Mouse (Mus musculus) skeletal muscle tissue, adult 2 months (tissue): ENCODE results near the gene Abcb4.
"Not testable (repeated sequence)": the region's sequence is repeated elsewhere in the genome, so short reads cannot be mapped to it uniquely, and the experiment has no call there.

Source experiments
- DNase-seq: peaks from one replicate; pipeline ENCODE4 v3.0.0-alpha.2; 2012; ENCODE audit warnings: low read depth, low spot score

Gene Abcb4

DNA sequence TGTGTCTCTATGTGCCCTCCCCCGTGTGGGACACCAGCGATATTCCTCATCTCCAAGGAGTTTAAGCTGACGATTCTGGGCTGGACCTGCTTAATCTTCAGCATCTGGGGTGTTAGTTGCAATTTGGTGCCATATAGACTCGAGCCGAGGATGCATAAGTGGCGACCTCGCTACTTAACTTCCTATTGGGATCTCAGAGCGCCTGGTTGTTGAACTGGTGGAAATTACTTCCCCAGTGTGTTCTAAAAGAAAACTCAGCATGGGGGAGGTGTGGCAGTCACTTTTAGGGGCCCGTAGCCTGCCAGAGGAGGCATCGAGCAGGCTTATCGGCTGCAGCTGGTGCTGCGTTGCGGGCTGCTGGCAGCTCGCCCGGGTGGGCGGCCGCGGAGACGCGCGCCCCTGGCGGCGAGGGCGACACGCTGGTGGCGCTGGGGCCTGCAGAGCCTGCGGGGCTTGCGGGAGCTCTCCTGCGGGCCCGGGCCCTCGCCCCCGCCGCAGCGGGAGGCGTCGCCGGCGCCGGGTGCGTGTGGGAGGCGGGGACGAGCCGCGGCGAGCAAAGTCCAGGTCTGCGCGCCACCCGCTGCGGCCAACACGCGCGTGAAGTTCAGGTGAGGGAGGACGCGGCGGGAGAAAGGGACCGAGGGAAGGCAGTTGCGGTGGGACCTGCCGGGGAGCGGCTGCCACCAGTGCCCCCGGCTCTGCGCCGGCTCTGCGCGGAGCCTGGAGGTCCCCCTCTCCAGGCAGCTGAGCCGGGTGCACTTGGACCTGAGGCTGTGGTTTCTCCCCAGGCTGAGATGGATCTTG lies at the start of gene Abcb4:
TSS of gene Abcb4 (plus strand) at position 418 of the 804 bp plus-strand sequence.
- DNase-seq, result peak; percentile 68

DNA sequence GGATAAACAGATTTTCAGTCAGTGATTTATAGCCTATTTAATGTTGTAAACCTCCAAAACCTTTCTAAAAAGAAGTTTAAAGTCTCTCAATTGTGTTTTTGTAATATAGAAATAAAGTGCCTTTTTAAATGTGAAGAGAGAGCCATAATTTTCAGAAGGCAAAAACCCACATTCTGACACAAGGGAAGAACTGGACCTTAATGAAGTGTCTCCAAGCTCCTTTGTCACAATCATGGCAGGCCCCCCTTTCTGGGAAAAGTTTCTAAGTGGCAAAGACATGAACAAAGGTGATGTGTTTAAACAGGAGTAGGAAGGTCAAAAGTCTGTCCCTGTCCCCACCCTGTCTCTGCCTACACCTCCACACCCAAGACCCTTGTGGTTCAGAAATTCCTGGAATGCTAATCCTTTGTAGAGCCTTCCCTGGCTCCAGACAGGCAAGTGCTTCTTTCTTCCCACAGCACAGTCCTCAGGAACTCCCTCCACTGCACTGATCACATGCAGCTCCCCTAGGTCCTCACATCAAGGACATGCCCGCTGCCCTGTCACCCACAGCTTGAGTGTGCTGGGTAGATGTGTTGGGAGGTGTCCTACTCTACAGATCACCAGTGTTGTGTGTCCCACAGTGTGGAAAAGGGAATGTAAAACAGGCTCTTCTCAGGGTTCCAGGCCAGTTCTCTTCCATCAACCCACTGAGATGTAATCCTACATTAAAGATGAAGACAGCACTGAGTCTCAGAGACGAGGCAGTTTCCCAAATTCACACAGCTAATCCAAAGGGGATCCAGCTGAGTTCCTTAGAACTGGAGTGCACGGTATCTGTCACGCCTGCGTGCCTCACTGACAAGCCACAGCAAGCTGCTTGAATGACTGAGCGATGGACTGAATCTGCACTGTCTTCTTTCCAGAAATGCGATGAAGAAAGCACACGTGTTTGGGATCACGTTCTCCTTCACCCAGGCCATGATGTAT lies 44.6 kb upstream of the Abcb4 start:
- DNase-seq, result not testable (repeated sequence)

DNA sequence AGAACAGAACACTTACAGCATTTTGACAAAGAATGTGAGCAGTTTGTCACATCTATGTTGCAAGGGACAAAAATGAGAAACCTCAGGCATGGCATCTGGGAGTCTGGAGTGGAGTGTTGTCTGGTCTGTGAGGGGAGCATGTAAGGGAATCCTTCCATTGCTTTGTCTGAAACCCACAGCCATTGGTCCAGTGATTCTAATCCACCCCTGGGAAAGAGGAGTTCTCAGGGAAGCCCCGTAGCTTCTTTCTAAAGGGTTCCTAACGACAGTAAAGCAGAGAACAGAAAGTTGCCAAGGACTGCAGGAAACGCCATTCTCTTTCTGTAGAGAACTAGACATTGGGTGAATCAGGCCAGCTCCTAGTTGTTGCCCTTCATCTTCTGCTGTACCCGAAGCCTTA lies 42.7 kb upstream of the Abcb4 start:
- no peak for DNase-seq

DNA sequence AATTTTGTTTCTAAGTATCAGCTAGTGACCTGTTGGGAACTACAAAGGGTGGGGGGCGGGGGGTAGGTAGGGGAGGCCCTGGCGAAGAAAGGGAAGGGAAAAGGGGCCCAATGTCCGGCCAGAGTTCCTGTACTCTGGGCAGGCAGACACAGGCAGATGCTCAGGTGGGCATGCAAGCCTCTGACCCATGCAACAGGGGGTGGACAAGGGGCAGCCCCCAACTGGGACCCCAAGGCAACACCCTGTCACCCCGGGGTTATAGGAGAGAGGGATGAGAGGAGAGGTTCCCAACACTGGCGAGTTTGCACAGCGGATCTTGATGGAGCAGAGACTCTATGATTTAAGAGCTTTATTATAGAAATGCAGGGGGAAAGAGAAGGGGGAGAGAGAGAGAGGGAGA lies 36.3 kb upstream of the Abcb4 start:
- DNase-seq, result no peak

DNA sequence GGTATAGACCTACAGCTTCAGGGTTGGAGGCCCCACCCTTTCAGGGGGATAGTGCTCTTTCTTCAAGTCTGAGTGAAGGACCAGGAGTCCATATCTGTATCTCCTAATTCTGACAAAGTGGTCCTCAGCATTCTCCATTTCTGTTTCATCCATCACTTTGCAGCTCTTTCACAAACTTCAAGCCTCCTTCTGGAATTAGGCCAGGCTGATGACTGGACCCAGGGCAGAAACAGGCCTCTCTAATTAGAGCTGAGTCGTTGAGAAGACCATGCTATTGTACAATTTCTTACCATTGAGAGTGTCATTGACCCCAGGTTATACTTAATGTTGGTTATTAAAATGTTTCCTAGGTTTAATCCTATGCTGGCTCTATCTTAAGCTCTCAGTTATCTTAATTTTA lies 31.7 kb upstream of the Abcb4 start:
- DNase-seq, result no peak

DNA sequence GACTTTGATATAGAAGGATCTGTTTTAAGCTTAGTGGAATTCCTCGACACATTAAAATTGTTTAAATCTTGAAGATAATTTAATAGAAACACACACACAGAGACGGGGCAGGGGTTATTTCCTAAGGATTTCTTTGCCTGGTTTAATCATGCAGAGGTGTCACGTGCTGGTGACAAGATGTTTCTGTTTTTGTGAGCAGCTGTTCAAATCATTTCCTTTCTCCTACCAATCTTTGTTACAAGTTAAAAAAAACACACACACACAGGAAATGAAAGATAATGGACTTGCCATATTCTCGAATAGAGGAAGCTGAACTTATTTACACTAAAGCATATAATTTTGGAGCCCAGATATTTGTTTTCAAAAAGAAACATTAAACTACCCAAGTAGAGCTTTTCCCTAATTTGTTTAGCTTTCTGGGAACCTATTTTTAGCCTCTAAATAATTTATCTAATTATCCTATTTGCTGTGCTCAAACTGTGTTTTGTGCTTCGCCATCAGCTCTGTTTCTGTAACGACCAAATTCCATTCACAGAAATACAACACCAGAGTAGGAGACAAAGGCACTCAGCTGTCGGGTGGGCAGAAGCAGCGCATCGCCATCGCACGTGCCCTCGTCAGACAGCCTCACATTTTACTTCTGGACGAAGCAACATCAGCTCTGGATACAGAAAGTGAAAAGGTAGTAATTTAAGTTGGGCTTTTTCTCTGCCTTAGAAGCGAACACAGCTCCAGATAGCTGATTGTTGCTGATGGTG lies 29.8 kb upstream of the Abcb4 start:
- peak; percentile 32 for DNase-seq

DNA sequence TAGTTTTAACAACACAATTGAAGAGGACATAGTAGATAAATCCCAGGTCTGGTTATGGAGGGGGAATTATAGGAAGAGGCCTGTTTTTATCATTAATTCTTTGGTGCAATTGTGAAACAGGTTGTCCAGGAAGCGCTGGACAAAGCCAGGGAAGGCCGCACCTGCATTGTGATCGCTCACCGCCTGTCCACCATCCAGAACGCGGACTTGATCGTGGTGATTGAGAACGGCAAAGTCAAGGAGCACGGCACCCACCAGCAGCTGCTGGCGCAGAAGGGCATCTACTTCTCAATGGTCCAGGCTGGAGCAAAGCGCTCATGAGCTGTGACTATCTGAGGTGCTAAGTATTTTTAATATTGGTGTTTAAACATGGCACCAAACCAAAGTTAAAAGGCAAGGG lies 27.9 kb upstream of the Abcb4 start:
- not testable (repeated sequence) for DNase-seq

DNA sequence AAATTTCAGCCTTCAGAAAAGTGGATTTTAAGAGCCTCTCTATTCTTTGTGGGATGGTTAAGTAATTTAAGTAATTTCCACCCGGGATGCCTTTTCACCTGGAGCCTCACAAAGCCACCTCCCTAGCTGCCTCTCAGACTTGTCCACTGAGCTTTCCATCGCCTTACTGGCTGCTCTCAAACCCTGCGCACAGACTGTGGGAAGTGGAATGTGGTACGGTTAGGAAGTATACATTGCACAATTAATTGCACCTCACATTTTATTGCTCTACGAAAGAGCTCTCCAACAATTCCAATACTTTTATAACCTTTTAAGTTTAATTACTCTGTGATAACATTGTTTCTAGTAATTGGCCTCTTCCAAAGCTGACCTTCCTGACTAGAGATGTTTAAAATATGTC lies 27.2 kb upstream of the Abcb4 start:
- DNase-seq, result no peak

DNA sequence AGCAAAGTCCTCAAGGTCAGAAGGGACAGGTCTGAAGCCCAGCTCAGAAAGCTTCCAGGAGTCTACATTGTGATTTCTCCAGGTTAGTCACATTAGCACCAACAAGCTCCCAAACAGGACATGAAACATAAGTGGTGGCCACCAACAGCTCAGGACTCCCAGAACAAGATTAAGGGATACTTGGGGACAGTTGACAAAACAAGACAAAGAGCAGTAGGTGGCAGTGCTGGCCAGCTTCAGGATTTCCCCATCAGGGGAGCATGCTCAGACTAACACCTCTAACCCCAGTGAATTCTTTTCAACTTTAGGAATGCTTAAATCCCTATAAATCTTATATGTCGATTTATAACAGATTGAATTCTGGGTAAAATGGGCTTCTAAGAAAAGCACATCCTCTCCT lies 25.5 kb upstream of the Abcb4 start:
- peak; percentile 20 for DNase-seq

DNA sequence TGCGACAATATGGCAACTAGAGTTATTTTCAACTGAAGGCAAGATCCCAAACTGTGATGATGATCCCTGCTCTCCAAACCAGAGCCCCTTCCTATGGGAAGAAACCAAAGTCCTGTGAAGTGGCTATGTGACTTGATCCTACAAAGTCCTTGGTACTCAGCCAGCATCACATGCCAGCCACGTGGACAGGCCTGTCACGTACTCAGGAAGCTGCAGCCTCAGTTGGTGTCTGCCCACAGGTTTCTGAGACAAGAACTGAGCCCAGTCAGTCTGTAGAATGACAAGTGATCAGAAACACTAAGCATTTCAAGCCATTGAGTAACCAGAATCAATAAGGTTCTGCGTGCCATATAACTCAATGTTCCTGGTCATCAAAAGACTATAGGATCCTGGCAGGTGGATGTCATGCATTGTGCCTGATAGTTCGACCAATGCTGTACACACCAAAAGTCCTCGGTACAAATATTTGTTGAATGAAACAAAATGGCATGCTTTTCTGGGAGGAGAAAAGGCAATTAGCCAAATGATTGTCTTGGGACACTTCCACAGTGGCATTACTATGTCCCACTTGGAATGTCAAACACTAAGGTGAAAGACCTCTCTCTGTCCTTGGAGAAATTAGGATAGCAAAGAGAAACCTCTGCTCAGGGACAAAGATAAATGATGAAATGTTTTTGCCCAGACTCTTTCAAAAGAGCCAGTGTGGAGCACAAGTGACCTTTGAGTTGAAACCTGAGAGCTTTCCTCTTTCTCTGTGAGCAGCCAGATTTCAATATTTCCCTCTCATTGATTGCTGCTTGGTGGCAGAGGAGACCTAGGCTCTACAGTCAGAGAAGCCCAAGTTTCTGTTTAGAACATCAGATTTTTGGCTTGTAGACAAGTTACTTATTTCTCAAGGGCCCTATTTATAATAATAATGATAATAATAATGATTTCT lies 20.3 kb upstream of the Abcb4 start:
- DNase-seq, result no peak

DNA sequence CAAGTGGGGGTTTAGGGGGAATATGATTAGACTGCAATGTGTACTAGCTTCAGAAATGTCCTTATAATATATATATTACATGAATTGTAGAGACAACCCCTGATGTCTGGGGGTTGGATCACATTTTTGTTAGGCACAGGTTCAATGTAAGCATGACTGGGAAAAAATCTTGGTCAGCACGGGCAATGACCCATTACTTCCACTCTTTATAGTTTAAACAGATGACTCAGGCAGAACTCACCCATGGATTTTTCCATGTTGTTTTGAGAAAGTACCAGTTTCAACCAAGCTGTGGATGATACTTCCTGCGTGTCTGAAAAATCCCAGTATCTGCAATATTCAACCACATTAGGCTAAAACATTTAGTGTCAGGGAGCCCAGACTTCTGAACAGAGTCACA lies 16.4 kb upstream of the Abcb4 start:
- DNase-seq, result no peak

DNA sequence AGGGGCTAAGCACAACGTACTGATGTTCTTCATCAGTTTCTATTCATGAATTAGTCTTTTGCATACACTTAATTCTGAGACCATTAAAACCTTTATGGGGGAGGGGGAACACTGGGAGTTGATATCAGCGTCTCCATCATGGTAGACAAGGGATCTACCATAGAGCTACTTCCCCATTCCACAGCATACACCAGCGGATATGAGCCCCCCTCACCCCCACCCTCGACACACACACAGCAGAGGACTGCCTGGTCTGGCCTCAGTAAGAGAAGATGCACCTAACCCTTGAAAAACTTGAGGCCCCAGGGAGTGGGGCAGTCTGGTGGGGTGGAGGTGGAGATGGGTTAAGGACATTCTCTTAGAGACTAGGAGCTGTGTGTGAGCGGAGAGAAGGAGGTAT lies 15.7 kb upstream of the Abcb4 start:
- DNase-seq, result no peak

DNA sequence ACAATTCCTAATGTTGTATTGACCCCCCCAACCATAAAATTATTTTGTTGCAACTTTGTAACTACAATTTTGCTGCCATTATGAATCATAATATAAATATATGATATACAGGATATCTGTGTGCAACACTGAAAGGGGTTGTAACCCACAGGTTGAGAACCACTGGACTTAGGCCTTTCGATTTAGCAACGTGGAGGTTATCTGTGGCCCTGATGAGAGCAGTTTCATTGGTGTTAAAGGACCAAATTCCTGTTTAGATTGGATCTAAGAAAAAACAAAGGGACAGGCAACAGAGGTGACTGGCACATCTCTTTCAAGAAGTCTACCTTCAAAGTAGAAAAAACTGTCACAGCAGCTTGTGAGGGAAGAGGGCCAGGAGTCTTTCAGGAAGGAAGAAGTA lies 7.7 kb upstream of the Abcb4 start:
- DNase-seq, result no peak

DNA sequence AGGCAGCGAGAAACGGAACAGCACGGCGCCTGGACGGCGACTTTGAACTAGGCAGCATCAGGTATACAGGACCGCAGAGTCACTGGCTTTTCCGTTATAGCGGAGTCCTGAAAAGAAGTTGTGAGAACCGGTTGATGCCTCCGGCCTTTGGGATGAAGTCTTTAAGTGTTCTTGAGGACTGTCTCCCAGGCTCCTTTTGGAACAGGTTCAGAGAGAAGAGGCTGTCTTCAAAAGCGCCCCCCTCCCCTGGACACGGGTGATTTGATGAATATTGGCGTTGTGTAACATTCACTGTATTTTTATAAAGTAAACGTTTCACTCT lies 548 bp downstream of the Abcb4 start:
- no peak for DNase-seq

DNA sequence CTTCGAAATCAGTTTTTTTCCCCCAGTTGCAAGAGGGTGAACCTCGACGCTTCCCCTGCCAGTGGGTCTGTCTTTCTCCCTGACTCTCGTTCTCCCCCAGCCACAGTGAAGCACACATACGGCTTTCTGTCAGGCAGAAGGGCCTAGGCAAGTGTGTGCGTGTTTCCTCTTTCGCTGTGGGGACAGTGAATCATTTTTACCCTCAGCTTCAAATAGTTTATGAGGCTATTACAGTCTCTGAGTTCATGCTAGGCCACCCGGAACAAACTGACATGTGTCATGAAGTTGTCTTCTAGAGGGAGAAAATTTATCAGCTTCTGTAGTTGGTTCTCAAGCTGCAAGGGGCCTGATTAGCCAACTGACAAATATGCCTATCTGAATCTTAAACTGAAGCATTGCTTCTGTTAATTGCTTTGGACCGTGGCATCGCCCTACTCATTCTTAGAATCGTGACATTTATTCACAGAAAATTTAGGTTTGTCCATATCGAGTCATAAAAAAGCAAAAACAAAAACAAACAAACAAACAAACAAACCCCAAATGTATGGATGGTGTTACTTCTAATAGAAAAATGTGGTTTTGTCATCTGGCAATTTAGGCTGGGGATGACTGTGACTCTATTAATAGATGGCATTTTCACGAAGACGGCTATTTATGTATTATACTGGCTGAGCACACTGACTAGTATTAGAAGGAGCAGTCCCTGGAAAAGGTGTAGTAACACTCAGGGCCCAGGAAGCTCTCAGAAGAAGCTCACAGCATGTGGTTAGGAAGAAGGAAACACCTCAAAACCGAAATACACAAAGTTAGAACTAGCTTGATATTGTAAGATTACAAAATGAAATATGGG lies 1.3 kb downstream of the Abcb4 start:
- DNase-seq, result peak; percentile 64

DNA sequence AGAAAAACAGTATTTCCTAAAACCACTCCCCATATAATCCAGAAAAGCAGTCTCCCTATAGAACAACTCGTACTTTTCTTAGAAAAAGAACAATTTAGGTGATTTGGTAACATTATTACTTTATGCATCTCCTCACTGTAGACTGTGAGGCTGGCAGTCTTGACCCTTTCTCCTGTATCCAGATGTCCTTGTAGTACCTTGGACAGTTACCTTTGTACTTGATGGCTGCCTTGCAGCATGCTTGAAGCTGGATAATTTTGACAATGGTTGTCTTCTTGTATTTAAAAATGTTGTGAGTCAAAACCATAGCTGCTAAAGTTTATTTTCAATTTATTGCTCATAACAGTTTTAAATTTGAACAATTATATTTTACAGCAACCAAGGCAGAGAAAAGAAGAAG lies 2.7 kb downstream of the Abcb4 start:
- no peak for DNase-seq

DNA sequence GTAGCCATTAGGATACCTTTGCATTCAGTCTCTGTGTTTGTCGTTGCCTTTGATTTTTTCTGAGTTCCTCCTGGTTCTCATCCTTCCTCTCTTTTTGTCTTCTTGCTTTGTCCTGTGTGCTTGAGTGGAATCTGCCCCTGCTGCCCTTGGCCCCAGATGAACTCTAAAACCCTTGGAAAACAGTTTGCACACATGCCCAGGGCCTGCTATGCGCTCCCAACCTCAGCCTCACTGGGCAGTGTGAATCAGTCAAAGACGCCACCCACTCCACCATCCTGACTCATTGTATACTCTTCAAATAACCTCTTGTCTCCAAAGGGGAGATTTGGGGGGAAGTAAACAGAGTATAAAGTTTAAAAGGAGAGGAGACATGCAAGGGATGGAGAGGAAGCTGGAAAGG lies 4.7 kb downstream of the Abcb4 start:
- DNase-seq, result no peak

DNA sequence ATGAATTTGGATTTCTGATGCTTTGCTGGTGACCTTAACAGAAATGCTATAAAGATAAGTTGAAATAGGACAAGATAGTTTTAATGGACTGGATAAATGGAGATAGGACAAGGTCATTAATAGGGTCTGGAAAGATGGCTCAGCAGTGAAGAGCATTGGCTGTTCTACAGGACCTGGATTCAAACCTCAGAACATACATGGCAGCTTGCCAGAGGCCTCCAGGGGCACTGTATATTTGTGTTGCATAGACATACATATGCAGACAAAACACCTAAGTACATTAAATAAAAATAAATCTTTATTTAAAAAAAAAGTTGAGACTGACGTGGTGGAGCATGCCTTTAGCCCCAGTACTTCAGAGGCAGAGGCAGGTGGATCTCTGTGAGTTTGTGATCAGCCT lies 7.5 kb downstream of the Abcb4 start:
- no peak for DNase-seq

DNA sequence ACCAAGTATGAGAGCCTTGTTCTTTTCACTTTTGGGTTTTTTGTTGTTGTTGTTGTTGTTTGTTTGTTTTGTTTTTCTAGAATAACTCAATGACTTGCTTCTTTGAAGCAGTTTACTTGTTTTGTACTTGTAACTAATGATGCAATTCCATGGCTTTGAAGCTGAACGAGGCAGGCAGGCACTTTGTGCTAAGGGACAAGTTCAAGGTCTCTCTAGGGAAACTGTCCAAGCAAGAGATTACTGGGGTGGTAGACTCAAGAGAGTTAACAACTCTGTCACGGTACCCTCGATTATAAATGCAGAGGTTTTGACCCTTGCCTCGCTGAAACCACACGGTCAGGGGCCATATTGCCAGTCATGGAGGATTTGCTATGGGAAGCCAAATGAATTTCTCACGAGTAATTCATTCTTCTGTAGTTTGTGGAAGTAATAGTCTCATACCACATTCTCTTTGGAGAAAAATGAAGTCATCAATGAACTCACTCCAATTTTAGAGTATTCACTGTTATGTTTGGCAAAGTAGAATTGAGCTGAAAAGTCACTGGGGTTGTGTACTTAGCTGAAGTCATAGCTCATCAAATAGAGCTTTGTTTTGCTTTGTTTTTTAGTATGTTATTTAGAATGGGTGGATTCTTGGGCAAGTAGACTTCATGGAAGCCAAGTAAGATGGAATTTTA lies 8.8 kb downstream of the Abcb4 start:
- DNase-seq, result no peak

DNA sequence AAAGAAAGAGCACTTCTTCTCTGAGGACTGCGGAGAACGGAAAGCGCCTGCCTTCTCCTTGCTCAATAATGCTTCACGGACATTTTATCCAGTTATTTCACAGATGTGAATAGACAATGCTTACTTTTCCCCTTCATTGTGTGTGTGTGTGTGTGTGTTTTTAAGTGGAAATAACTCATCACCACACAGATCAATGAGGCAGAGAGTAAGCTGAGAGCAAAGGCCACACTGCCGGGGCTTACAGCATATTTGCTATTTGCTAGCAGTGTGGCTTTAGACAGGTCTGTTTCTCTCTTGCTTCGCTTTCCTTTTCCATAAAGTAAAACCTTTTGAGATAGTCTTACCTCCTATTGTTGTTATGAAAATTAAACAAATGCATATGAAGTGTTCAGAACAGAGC lies 11.0 kb downstream of the Abcb4 start:
- no peak for DNase-seq
